Mouse (Mus musculus) common myeloid progenitor, adult 5-6 weeks (primary cell): ENCODE results near the gene Wdr25. TPM values are rescaled to one million over a fixed set of nuclear protein-coding genes. Genes with fewer than 3 reads are reported as not detected.
A peak's percentile ranks its signal among the peaks of the same experiment; 100 is the strongest.

Experiments used
- ATAC-seq: replicated peaks from 2 replicates; pipeline ENCODE4 v1.8.0; 2016; ENCODE audit warnings: low read depth, mild to moderate bottlenecking, moderate TSS enrichment, inconsistent platforms; ENCODE audit not compliant: poor library complexity, severe bottlenecking
- total RNA-seq: library from RNA; stranded (forward); fragments of 200-1000, 187-1606 nt; gene quantifications from 2 replicates; pipeline ENCODE4 v1.2.3, GENCODE M21; 2017

Wdr25 gene
- total RNA-seq, 1 experiment from 2014 or later: 13.5 TPM

DNA sequence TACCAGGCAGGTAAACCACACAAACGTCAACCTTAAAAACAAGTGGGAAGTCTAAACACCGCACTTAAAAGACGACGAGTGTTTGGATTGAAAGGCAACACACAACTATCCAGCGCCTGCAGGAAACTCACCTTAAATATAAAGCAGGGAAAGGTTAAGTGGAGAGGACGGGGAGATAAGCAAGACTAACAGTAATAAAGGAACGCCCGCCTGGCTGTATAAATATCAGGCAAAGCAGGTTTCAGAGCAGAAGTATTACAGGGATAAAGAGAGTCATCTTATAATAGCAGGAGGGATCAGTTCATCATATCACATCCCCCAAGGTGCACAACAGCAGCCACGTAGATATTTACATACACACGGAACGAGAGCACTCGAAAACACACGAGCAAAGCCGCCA is 78.8 kb downstream of the Wdr25 start:
- ATAC-seq: no peak

- no peak for ATAC-seq
These were observed 86.5 kb downstream of the Wdr25 start for GRCm38 (mm10) chr12:108979977-108980376.

- no peak for ATAC-seq
These were observed 88.7 kb downstream of the Wdr25 start for GRCm38 (mm10) chr12:108981941-108982683.

DNA sequence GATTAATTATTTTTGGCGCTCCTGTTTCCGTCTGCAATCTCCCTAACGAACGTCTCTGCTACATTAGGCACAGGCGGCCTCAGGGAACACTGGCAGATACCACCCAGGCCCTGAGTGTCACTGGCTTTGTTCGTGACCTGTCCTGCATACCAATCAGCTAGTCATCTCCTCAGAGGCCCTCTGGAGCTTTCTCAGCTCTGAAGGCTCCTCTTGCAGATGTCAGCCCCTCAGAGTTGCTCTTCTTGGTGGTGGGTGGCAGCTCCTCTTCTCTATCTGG is 89.2 kb downstream of the Wdr25 start:
- ATAC-seq: no peak

DNA sequence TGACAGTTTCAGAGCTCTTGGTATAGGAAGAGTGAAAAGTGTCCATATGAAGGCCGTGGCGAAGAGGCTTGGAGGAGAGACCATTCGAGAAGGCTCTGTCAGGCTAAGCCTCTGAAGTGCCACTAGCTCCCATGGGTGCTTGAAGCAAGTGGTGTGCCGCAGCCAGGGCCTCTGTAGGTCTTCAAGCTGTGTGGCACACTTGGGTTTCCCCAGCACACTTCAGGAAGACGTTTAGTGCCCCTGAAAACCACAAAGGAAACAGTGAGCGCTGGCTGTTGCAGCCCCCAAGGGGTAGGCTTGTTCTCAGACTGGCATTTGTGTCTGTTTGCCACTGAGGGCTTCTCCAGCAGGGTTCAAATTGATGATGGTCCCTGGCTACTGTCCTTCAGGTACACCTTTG is 90.1 kb downstream of the Wdr25 start:
- peak; percentile 69 for ATAC-seq

- ATAC-seq: no peak
These were observed 91.0 kb downstream of the Wdr25 start for GRCm38 (mm10) chr12:108984471-108984870.

DNA sequence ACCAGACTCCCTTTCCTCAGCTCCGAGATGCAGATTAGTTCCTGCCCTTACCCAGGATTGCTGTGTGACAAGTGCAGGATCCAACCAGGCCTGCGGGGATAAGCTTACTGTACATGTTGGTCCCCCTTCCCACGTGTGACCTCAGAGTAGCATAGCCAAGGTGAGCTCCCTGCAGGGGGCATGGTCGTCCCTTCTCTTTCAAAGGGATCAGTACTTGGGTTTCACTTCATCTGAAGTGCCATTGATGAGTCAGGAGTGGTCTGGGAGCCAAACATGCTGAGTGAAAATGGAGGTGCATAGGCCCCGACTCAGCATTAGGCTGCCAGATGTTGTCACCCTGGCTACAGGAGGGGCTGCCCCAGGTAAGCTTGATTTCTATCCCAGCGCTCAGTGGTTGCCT is 91.6 kb downstream of the Wdr25 start:
- ATAC-seq: no peak

DNA sequence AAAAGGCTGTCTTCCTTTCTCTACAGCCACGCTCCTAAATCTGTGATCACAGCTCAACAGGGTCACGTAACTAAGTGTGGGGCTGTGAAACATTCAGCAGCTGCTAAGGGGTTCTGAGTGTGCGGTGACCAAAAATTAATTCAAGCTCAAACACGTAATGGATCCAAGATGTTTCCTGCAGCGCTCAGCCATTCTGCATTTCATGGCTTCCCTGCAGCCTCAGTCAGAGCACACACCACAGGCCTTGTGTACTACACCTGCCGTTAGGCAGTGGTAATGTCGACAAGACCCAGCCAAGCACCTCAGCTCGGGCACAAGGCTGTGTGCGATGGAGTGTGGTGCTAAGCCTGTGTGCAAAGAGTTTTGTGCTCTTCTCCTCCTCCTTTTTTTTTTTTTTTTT is 94.0 kb downstream of the Wdr25 start:
- ATAC-seq: no peak

DNA sequence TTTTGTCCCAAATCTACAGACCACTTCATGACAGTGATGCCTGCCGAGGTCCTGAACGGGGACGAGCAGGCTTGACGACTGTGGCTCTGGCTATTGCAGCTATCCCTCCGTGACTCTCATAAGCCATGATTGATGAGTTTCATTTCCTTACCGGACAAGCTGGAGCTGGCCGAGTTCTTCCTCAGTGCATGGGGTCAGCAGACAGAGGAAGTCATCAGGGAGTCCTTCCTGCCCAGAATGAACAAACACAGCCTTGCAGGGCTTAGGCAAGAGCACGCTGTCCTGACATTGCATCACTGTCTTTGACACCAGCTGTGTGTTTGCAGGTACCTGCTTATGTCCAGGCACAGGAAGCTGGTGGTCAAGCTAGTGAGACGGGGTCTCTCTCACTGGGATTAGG is 97.0 kb downstream of the Wdr25 start:
- peak; percentile 76 for ATAC-seq

GRCm38 (mm10) chr12:108993046-108993445 is 99.6 kb downstream of the Wdr25 start:
- no peak for ATAC-seq

DNA sequence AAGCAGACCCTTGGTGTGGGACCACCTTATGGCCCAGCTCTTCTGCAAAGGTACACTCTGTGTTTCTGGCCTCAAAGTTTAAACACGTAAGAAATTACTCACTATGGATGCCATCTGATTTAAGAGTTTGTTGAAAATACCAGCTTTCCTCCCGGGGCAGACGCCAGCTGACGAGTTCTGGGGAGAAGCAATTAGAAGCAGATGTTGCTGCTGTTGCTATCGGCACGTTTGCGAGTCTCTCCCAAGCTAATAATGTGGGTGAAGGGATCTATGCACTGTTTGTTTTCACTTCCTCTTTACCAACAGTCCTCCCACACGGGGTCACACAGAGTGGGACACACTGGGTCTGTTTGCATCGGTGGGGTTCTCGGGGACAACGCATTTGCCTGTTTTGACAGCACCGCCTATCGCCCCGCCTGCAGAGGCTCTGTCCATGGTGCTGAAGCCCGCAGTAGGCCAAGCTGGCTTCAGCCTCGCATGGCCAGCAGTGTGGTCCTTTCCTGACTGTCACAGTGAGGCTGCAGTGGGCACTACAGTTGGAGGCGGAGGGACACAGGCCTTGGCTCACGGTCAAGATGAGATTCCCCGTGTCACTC is 101.1 kb downstream of the Wdr25 start:
- peak; percentile 92 for ATAC-seq

DNA sequence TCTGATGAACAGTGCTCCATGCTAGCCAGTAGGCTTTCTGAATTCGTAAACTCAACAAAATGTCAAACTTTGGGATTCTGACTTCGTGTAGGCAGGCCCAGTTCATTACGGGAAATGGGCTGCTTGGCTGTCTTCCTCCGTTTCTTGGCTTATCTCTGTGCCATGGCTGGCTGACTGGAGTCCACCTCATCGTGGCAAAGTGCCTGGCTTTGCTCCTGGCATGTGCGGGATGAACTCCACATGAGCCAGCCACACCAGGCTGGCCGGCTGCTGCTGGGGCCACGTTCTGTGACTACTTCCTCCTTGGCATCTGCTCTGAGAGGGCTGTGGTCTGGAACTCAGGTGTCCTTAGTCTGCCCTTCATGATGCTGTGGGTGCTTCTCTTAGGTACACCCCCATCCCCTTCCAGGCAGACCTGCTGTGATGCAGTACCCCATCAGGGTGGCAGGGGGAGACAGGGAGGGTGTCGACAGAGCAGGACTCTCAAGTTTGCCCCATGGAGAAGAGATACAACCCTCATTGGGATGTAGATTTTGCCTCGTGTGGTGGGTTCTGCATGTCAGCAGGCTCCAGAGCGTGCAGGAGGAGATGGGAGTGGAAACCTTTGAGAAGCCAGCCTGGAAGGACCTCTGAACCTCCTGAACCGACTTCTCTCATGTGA is 102.7 kb downstream of the Wdr25 start:
- no peak for ATAC-seq

GRCm38 (mm10) chr12:108997249-108997648 is 103.8 kb downstream of the Wdr25 start:
- no peak for ATAC-seq

- no peak for ATAC-seq
These were observed 109.5 kb downstream of the Wdr25 start for GRCm38 (mm10) chr12:109002978-109003377.

GRCm38 (mm10) chr12:109010070-109010649 is 116.7 kb downstream of the Wdr25 start:
- no peak for ATAC-seq

DNA sequence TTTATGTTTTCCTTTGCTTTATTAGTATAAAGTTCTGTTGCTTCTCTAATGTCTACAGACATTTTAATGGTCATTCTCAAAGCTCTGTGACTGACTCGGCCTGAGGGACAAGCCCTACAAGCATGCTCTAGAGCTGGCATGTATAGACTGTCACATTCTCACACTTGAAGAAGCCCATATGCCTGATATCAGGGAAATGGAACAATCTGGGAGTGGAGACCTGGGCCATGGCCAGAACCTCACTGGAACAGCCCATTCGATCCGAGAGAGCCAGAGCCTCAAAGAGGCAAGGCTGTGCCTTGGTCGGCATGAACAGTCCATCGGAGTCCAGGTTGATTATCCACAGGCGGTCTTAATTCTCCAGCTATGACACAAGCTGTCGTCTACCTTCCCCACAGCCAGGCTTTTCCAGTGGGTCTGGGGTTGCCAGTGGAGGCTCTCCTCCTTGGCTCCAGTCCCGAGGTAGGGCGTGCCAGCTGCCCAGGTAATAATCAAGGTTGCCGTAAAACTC is 128.8 kb downstream of the Wdr25 start:
- no peak for ATAC-seq

DNA sequence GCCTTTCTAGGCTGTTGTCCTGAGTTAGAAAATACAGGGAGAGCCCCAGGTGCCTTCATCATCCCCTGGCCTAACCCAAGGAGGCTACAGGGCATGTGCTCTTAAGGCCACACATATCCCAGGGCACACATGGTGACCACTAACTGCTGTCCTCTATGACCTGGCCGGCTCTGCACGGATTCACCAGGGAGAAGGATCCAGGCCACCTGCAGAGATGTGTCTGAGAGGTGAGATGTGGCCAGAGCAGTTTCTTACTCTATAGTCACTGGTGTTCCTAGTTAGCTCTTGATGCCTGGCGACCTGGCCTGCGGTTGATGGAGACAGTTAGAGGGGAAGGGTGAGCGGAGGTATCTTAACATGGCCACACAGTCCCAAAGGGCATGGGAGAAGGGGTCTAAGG is 129.5 kb downstream of the Wdr25 start:
- no peak for ATAC-seq

DNA sequence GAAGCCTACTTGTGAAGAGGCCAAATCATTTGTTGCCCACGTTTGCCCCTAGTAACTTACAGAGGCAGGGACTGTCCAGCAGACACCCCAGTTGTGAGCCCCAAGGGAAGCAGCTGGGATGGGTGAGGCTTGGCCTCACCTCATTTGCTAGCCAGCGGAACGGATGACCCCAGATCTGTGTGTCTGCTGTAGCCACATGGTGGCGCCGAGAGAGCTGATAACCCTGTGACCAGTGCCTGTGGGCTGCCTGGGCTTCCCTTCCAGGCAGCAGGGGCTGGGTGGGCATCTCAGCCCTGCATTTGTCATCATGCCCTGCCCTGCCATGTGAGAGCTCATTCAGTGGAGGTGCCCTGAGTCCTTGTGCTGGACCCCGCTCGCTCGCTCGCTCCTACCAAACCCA is 130.3 kb downstream of the Wdr25 start:
- no peak for ATAC-seq

DNA sequence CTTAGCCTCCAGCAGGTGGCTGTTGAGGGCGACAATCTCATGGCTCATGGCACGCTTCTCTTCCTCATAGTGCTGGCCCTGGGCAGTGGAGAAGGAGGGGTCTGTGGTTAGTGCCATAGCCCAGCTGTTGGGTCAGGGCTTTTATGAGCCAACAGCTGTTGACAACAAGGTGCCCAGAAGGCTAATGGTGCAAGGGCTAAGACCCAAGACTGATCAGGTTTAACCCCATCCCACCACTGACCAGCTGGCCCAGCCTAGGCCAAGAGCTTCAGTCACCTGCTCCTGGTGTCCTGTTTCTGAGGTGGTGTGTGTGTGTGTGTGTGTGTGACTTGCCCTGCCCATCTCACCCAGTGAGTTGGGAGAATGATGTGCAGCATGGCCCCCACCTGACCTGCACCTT is 143.6 kb downstream of the Wdr25 start:
- ATAC-seq: no peak

DNA sequence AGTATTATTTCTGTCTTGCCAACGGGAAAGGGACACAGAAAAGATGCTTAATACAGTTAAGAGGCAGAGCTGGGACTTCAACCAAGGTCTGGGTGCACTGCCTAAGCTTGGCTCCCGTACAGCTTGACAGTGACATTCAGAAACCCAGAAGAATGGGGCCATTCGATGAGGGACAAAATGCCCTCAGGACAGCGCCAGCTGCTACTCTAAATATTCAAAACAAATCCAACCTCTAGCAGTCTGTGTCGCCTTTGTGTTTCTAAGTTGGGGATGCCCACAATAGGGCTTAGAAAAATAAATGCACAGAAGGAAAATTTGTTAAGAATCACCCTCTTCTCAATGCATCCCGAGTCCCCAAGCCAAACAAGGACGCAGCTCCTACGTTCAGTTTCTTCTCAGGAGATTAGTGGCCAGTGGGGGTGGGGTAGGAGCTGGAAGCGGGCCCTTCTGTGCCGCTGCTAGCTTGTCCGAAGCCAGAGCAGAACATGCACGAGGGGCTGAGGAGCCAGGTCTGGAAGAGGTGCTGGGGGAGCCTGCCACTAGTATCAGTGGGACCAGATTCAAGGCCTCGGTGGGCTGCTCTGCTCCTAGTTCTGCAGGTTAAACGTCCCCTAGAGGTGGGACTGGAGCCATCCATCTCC is 144.9 kb downstream of the Wdr25 start:
- ATAC-seq: no peak

GRCm38 (mm10) chr12:109039311-109039710 is 145.9 kb downstream of the Wdr25 start:
- ATAC-seq: no peak
